Mouse (Mus musculus) megakaryocyte, embryonic 14.5 days (primary cell): ENCODE measurements around the gene Guca1a.

Experiments
- FLI1 ChIP-seq: IDR thresholded peaks from 2 replicates; pipeline ENCODE4 v1.6.1; 2012; ENCODE audit warnings: low read length, inconsistent platforms, mixed read lengths
- GATA1 ChIP-seq: IDR thresholded peaks from 3 replicates; pipeline ENCODE4 v1.6.1; 2012; ENCODE audit warnings: mixed read lengths, low read length, inconsistent platforms, borderline replicate concordance

DNA sequence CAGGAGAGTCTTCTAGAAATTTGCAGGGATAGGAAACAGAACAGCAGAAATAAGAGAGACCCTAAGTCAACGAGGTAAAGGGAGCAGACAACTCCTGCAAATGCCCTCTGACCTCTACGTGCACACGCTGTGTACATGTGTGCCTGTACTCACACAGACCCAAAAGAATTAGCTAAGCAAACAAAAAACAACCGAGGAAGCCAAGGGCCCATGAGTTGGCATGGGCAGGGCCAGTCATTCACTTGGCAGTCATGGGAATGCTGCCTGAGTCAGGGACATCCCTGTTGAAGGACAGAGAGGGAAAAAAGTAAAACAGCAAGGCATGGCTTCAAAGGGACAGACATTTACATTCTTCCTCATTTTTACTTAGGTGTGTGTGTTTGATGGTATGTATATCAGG lies 17.1 kb downstream of the Guca1a start:
- TF ChIP-seq GATA1 (no peak), FLI1 (no peak)
